Mouse (Mus musculus) testis, postnatal 14 days (tissue): ENCODE results near the gene Mrfap1.
A peak's percentile ranks its signal among the peaks of the same experiment; 100 is the strongest.

Source experiments
- DNase-seq: peaks from one replicate; pipeline ENCODE4 v3.0.0; 2021; ENCODE audit warnings: low spot score

Mrfap1 gene

DNA sequence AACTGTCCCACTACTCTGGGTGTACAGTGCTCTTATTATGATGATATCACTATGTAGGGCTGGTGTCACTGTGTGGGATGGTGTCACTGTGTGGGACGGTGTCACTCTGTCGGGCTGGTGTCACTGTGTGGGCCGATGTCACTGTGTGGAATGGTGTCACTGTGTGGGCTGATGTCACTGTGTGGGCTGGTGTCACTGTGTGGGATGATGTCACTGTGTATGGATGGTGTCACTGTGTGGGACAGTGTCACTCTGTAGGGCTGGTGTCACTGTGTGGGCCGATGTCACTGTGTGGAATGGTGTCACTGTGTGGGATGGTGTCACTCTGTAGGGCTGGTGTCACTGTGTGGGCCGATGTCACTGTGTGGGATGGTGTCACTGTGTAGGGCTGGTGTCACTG is 10.5 kb downstream of the Mrfap1 start:
- DNase-seq, result no peak

DNA sequence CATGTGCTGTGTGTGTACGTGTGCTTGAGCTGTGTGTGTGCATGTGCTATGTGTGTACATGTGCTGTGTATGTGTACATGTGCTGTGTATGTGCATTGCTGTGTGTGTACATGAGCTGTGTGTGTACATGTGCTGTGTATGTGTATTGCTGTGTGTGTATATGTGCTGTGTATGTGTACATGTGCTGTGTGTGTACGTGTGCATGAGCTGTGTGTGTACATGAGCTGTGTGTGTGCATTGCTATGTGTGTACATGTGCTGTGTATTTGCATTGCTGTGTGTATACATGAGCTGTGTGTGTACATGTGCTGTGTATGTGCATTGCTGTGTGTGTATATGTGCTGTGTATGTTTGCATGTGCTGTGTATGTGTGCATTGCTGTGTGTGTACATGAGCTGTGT is 17.1 kb downstream of the Mrfap1 start:
- DNase-seq, result no peak

DNA sequence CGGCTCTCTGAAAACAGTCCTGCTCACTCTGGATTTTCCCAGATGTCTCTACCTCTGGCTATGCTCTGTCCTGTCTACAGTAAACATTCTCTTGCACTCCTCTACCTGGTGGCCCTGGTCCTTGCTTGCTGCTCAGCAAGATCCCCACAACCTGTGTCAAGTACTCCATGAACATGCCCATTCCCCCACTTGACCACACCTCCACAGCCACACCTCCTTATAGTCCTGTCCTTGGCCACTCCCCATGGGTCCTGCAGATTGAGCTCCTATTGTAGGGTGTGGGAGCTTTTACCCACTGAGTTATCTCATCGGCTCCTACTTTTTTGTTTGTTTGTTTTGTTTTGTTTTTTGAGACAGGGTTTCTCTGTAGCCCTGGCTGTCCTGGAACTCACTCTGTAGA is 17.7 kb downstream of the Mrfap1 start:
- no peak for DNase-seq

DNA sequence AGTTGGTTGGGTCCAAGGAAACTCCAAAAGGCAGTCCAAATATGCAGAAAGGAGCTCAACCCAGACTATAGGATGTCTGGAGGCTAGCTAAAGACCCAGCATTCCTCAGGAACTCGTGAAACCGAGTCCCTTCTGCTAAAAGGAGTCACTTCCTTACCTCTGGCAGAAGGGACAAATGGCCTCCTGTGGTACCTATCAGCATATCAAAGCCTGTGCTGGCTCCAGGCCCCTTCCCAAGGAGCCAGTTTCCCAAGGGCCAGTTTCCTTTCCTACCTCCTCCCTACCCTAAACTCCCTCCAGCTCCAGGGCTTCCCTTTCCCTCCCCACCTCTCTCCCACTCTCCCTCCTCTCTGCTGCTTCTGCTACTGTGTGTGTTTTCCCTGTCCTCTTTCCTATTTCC is 19.4 kb downstream of the Mrfap1 start:
- DNase-seq, result no peak

DNA sequence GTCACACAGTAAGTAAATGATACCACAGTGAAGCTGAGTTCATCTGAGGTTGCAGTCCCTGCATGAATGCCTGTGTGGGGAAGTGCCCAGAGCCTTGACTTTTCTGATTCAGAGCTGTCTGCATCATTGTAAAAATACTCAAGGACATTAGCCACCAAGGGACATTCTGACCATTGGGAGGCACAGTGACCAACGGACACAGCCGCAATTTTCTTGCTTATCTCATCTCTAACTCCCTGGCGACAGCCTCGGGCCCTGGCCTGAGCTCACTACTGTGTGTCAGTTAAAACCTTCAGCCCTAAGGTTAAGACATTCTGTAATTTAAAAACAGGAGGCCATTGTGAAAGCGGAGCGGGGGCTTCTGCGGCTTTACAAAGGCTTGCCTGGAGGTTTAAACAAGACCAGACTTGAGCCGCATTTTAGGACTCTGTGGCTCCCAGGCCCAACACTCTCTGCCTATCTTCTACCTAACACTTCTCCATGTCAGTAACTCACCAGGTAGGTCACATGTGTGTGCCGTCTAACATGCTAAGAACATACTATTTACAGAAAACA is 20.5 kb downstream of the Mrfap1 start:
- peak; percentile 83 for DNase-seq

DNA sequence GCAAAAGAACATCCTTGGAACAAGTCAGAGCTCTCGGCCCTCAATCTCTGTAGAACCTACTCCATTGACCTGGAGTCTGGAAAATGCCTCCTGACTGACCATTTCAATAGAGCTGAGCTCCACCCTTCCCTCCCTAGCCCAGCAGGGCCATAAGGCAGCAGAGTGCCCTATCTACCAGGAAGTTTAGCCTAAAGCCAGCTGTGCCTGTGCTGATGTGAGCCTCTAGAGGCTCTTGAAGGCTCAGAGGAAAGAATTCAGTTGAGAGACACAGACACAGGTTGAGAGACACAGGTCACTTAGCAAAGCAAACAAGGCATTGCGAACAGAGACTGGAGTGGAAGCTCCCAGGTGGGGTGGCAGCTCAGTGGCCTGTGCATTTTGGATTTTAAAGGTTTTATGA is 21.3 kb downstream of the Mrfap1 start:
- no peak for DNase-seq

DNA sequence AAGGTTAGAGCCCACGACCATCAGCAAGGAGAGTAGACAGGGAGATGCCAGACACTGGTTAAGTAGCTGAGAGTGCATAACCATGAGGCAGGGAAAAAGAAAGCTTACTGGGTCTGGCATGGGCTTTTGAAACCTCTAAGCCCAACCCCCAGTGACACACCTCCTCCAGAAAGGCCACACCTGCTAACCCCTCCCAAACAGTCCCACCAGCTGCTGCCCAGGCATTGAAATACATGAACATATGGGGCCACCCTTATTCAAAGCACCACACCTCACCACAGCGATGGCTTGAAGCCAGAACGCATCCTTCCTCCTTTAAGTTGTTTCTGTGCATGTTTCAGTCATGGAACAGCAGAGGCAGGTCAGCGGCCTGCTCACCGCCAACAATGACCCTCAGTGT is 24.0 kb downstream of the Mrfap1 start:
- no peak for DNase-seq

DNA sequence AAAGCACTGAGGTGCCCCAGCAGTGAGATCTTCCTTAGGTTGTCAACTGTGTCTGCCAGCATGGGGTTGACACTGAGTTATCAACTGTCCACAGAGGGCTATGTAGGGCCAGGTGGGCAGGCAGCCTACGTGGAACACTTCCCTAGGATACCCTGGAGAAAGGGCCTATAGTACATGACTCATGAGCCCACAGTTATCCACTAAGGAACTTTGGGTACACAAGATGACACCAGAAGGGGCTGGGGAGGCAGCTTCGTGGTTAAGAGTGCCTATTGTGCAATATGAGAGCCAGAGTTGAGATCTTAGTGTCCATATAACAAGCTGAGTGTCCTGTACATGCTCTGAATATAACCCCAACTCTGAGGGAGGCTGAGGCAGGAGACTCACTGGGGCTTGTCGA is 27.0 kb downstream of the Mrfap1 start:
- no peak for DNase-seq

DNA sequence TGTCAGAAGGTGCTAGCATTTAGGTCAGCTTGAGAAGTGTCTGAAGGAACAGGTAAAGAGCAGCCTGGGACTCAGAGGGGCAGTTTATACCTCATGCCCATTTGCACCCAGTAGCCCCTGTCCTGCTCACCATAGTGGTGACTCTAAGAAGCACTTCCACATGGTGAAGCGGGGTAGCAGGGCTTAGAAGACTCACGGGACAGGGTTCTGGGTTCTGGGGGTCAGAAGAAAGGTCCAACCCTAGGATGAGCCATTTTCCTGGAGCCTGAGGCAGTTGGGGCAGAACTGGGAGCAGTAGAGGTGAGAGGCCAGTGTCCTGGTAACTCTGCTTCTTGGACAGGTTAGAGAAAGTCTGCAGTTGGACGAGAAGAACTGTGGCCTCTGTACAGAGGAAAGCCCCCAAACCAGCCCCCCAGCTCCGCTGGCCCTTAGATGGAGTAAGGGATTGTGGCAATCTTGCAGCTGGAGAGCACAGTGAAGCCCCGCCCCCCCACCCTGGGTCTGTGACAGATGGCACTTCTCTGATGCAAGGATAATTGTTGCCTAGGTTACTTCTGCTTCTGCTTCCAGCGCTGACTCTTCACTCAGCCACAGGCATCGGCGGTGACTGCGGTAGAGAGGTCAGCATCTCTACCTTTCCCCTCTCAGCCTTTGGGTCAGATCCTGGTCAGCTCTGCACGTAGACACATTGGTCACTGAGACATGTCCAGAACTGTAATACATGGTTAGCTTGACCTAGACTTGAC is 29.4 kb downstream of the Mrfap1 start:
- DNase-seq, result no peak

DNA sequence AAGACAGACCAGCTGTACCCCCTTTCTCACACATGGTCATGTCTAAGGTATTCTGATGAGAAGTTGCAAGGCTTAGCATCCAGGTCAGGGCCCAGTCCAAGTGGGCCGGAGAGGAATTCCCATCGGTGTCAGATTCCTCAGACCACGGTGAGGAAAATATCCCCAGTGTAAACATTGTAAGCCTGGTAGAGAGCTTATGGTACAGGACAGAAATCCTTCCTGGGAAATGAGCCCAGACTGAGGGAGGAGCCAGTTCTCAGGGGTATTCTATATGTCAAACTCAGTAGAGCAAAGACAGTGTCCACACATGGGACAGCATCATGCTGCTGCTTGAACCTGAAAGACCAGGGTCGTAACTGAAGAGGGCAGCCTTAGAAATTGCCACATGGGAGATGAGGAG is 36.7 kb downstream of the Mrfap1 start:
- no peak for DNase-seq

DNA sequence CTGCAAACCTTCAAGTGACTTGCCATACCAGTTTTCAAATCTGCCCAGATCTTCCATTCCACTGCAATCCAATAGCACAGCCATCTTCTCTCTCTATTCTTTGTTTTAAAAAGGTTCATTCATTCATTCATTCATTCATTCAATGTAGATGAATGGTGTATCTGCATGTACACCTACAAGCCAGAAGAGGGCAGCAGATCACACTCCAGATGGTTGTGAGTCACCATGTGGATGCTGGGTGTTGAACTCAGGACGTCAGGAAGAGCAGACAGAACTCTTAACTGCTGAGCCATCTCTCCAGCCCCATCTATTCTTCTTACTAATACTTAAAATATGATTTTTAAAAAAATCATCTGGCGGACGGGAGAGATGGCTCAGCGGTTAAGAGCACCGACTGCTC is 39.5 kb downstream of the Mrfap1 start:
- DNase-seq, result no peak

DNA sequence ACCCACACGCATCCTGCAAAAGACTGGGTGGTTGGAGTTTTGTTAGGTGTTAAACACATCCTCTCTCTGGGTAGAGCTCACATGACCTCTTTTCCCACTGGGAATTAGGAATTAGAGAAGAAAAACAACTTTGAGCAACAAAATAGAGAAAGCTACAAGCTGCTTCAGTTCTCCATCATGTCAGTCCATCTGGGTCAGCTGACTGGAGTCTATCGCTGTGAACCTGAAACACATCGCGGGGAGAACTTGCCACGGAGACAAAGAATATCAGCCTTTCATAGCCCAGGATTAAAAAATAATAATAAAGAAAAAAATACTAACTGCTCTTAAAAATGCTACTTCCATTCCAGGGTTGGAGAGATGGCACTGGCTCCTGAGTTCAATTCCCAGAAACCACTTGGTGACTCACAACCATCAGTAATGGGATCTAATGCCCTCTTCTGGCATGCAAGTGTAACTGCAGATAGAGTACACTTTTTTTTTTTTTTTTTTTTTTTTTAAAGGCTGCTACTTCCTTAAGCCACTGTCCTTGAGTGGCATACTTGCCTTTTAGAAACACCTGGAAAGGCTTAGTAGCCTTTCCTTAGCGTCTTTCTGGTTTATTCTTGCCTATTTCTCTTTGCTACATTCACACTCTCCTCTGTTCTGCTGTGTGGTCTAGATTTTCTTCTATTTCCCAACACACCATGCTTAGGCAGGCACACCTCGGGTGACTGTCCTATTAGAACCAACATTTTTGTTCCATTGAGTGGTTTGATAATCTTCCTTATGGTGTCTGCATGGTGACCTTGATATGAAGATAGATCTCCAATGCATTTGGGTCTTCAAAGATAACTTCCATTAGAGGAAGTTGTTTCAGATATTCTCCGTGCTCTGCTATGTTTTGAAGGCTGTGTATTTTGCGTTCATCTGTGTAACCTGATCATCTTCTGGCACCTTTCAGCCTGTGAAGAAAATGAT is 46.2 kb downstream of the Mrfap1 start:
- DNase-seq, result no peak

DNA sequence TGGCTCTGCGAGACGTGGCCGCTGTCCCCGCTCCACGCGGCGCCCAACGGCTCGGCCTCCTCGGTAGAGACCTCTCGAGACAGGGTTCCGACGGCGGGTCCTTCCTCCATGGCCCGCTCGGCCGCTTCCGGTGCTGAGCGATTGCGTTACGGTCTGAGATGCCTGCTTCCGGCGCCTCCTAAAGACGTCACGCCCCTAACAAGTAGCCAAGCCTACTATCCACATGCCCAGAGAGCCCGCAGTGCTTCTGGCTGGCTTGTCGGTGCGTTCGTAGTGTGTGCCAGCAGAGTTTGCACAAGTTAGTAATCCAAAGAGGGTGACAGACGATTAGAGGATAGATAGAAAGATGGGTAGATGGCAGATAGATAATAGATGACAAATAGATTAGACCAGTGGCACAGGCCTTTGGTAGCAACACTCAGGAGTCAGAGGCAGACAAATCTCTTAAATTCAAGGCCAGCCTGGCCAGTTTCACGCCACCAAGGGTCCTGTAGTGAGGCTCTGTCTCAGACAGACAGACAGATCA is 48.0 kb downstream of the Mrfap1 start, which contains the start of gene Bloc1s4:
Gene Bloc1s4 (minus strand): TSS at position 115 of the 526 bp plus-strand sequence.
- DNase-seq, result peak; percentile 92

DNA sequence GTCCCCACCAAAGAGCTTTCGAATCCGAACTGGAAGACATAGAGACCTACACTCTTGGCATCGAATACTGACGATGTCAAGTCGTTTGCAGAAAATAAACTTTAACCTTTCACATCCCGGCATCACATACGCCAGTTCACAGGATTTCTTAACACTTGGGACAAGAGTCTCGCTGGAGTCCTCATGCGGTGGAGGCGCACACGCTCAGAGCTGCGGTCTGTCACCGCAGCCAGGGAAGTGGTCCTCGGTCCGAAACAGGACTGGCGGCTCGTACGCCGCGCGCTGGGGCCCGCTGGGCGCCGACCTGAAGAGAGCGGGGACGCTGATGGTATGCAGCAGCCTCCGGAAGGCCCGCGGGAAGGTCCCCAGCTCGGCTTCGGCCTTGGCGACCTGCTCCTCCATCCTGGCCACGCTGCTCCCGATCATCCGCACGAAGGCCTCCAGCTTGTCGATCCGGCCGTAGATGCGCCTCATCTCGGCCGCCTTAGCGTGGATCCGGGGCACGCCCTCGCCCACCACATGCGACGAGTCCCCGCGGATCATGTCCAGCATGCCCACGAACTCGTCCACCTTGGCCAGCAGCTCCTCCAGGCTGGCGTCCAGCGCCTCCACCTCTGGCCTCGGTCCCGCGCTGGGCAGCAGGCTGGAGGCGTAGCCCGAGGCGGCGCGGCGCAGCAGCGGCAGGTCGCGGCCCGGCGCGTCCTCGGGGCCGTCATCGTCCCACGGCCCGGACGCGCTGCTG is 48.6 kb downstream of the Mrfap1 start:
- no peak for DNase-seq

DNA sequence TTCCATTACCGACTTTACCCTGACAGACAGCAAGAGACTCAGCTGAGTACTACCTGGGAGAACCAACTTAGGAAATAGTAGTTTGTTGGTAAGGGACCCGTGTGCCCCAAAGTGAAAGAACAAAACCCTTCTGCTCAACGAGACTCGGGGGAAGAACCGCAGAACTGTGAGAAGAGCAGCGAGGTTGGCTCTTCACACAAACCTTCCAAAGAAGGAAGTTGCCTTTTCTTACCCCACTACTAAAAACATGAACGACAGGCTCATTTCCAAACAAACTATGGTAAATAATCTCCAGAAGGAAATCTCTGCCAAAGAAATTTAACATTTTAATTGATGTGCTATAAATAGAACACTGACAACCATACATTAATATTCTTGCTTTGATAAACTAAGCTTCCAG is 49.5 kb downstream of the Mrfap1 start:
- DNase-seq, result no peak
